Mouse (Mus musculus) forebrain, embryonic 14.5 days (tissue): Measurements from ENCODE around the gene Dazl. TPM values are rescaled to one million over a fixed set of nuclear protein-coding genes. Genes with fewer than 3 reads are reported as not detected.

Experiments used
- ATAC-seq: fragments of 200-750 bp; cut with Nextera tagmentation; 2 replicates; pipeline ENCODE4 v1.8.0; 2017; ENCODE audit warnings: mild to moderate bottlenecking, moderate library complexity
- DNase-seq: peaks from one replicate; pipeline ENCODE4 v3.0.0-alpha.2; 2015; ENCODE audit warnings: low spot score
- H3K27ac ChIP-seq: fragments of 300-500 bp; sonication (generic); 2 replicates; pipeline ENCODE4 v1.5.1; 2014; ENCODE audit warnings: low read depth, mild to moderate bottlenecking, control low read depth, low read length, moderate library complexity
- H3K27me3 ChIP-seq: fragments of 300-500 bp; sonication (generic); replicated peaks from 2 replicates; pipeline ENCODE4 v1.6.1; 2014; ENCODE audit warnings: low read length, control low read depth, mixed read lengths; ENCODE audit not compliant: control insufficient read depth, insufficient read depth
- H3K36me3 ChIP-seq: fragments of 300-500 bp; sonication (generic); 2 replicates; pipeline ENCODE4 v1.6.1; 2014; ENCODE audit warnings: low read length, control low read depth; ENCODE audit not compliant: control insufficient read depth, insufficient read depth
- H3K4me1 ChIP-seq: fragments of 300-500 bp; sonication (generic); 2 replicates; pipeline ENCODE4 v1.6.1; 2014; ENCODE audit warnings: antibody characterized with exemption, low read length, control low read depth; ENCODE audit not compliant: control insufficient read depth, insufficient read depth
- H3K4me2 ChIP-seq: fragments of 300-500 bp; sonication (generic); 2 replicates; pipeline ENCODE4 v1.6.1; 2014; ENCODE audit warnings: mild to moderate bottlenecking, control low read depth, low read length
- H3K4me3 ChIP-seq: fragments of 300-500 bp; sonication (generic); 2 replicates; pipeline ENCODE4 v1.5.1; 2014; ENCODE audit warnings: low read depth, low read length, control low read depth
- H3K9ac ChIP-seq: fragments of 300-500 bp; sonication (generic); 2 replicates; pipeline ENCODE4 v1.6.1; 2014; ENCODE audit warnings: mild to moderate bottlenecking, low read length, control low read depth, moderate library complexity
- H3K9me3 ChIP-seq: fragments of 300-500 bp; sonication (generic); replicated peaks from 2 replicates; pipeline ENCODE4 v1.6.1; 2016; ENCODE audit warnings: low read length, control low read depth, mixed read lengths; ENCODE audit not compliant: control insufficient read depth
- WGBS: fragments of 180-500 bp; shearing (Covaris S2); extraction: QIAGEN DNeasy Blood & Tissue Kit; methylation state at CpG from one replicate; pipeline ENCODE4 v1.1.7; 2014; 5-methylcytosine and 5-hydroxymethylcytosine counted together
- polyA plus RNA-seq: library from polyadenylated mRNA; unstranded; fragments of >200 nt; fragmentation: Nextera tagmentation; extraction: Ambion mirVana; gene quantifications from 2 replicates; pipeline ENCODE4 v1.2.1, GENCODE M21; 2014

Dazl gene
- polyA plus RNA-seq, 1 experiment from 2014 or later = 0.50 TPM

GRCm38 (mm10) chr17:50243326-50243725 is 50.1 kb downstream of the Dazl start:
- Histone ChIP-seq H3K4me3 (no peak overlapping the region), H3K27me3 (no peaks in the 10 kb centered on the region), H3K9me3 (no peaks in the 10 kb centered on the region), H3K4me2 (no peak overlapping the region), H3K9ac (no peak overlapping the region), H3K27ac (no peak overlapping the region), H3K36me3 (no peaks in the 10 kb centered on the region), H3K4me1 (no peaks in the 10 kb centered on the region)
- WGBS = 89% methylated on average over 11 of the region's 11 CpGs
- DNase-seq (no peak), ATAC-seq (no peak)

GRCm38 (mm10) chr17:50237818-50238610 is 55.4 kb downstream of the Dazl start:
- Histone ChIP-seq H3K9me3 (no peaks in the 10 kb centered on the region), H3K36me3 (no peaks in the 10 kb centered on the region), H3K4me1 (peaks cover 12% of the 10 kb centered on the region; the same call in 1 of the 2 replicates), H3K27ac (no peak overlapping the region; the same call in 1 of the 2 replicates), H3K27me3 (no peaks in the 10 kb centered on the region), H3K4me3 (no peak overlapping the region), H3K4me2 (no peak overlapping the region), H3K9ac (peak overlapping the region; percentile 4; the same call in 1 of the 2 replicates)
- DNase-seq (no peak), ATAC-seq (no peak)
- WGBS = 70% methylated on average over 11 of the region's 11 CpGs

GRCm38 (mm10) chr17:50237436-50237709 is 56.1 kb downstream of the Dazl start:
- DNase-seq (peak; percentile 93), ATAC-seq (peak; percentile 90)
- H3K4me3 ChIP-seq = no peak overlapping the region
- 7% methylated on average over 8 of the region's 8 CpGs for WGBS
- H3K9me3 ChIP-seq = no peaks in the 10 kb centered on the region
- no peaks in the 10 kb centered on the region for H3K27me3 ChIP-seq
- H3K9ac ChIP-seq = no peak overlapping the region
- peaks cover 12% of the 10 kb centered on the region; the same call in 1 of the 2 replicates for H3K4me1 ChIP-seq
- H3K27ac ChIP-seq = peak overlapping the region; percentile 88; the same call in 1 of the 2 replicates
- no peaks in the 10 kb centered on the region for H3K36me3 ChIP-seq
- H3K4me2 ChIP-seq = peak overlapping the region; percentile 29; the same call in 1 of the 2 replicates

GRCm38 (mm10) chr17:50236702-50237435 is 56.6 kb downstream of the Dazl start:
- ATAC-seq = peak; percentile 90

GRCm38 (mm10) chr17:50235943-50236701 is 57.3 kb downstream of the Dazl start:
- H3K4me3 ChIP-seq = no peak overlapping the region
- no peaks in the 10 kb centered on the region for H3K36me3 ChIP-seq
- DNase-seq (peak; percentile 38), ATAC-seq (peak; percentile 6; the same call in 1 of the 2 replicates)
- WGBS = 39% methylated on average over 13 of the region's 13 CpGs
- H3K4me1 ChIP-seq = peaks cover 12% of the 10 kb centered on the region; the same call in 1 of the 2 replicates
- H3K9ac ChIP-seq = no peak overlapping the region
- no peaks in the 10 kb centered on the region for H3K27me3 ChIP-seq
- H3K9me3 ChIP-seq = no peaks in the 10 kb centered on the region
- no peak overlapping the region for H3K4me2 ChIP-seq
- peak overlapping the region; percentile 88 for H3K27ac ChIP-seq

More at GRCm38 (mm10) chr17:50236702-50237435, 56.6 kb downstream of the Dazl start:
- Histone ChIP-seq H3K27me3 (no peaks in the 10 kb centered on the region), H3K4me1 (peaks cover 12% of the 10 kb centered on the region; the same call in 1 of the 2 replicates), H3K9me3 (no peaks in the 10 kb centered on the region), H3K4me3 (no peak overlapping the region), H3K9ac (peak overlapping the region; percentile 48; the same call in 1 of the 2 replicates), H3K27ac (peak overlapping the region; percentile 88), H3K36me3 (no peaks in the 10 kb centered on the region), H3K4me2 (peak overlapping the region; percentile 29)
- no peak for DNase-seq
- 8% methylated on average over 9 of the region's 9 CpGs for WGBS

GRCm38 (mm10) chr17:50233956-50234355 is 59.5 kb downstream of the Dazl start:
- Histone ChIP-seq H3K36me3 (no peaks in the 10 kb centered on the region), H3K4me1 (peaks cover 12% of the 10 kb centered on the region; the same call in 1 of the 2 replicates), H3K4me3 (no peak overlapping the region), H3K9me3 (no peaks in the 10 kb centered on the region), H3K27ac (no peak overlapping the region), H3K4me2 (no peak overlapping the region), H3K27me3 (no peaks in the 10 kb centered on the region), H3K9ac (no peak overlapping the region)
- no peak for DNase-seq
- WGBS = 96% methylated on average over 5 of the region's 5 CpGs
- ATAC-seq = no peak

GRCm38 (mm10) chr17:50232821-50233220 is 60.6 kb downstream of the Dazl start:
- no peaks in the 10 kb centered on the region for H3K9me3 ChIP-seq
- H3K4me2 ChIP-seq = no peak overlapping the region
- DNase-seq (peak; percentile 32), ATAC-seq (no peak)
- no peaks in the 10 kb centered on the region for H3K36me3 ChIP-seq
- H3K4me1 ChIP-seq = peaks cover 11% of the 10 kb centered on the region; the same call in 1 of the 2 replicates
- H3K9ac ChIP-seq = no peak overlapping the region
- H3K27ac ChIP-seq = no peak overlapping the region
- H3K27me3 ChIP-seq = no peaks in the 10 kb centered on the region
- WGBS = 80% methylated on average over 11 of the region's 11 CpGs
- no peak overlapping the region for H3K4me3 ChIP-seq

- Histone ChIP-seq H3K4me3 (no peak overlapping the region), H3K4me1 (no peaks in the 10 kb centered on the region), H3K27ac (no peak overlapping the region), H3K36me3 (no peaks in the 10 kb centered on the region), H3K4me2 (no peak overlapping the region), H3K9me3 (no peaks in the 10 kb centered on the region), H3K27me3 (no peaks in the 10 kb centered on the region), H3K9ac (no peak overlapping the region)
- WGBS = 91% methylated on average over 8 of the region's 8 CpGs
- no peak for ATAC-seq
- no peak for DNase-seq
Observed at GRCm38 (mm10) chr17:50231206-50231605, 62.2 kb downstream of the Dazl start.
